Mouse (Mus musculus) adrenal gland (tissue): ENCODE measurements at regions not wholly inside any gene's neighbourhood (a gene's known extent, or its start where the extent isn't known, plus 50 kb on each side); places are given as distances from the start of the nearest gene placed in this dataset.

ENCODE experiments used
- intact Hi-C: fragments of 180-260 bp; cut with DNase I; formaldehyde crosslinking; loops from one replicate; pipeline ENCODE4 v1.15.1; 2025

DNA sequence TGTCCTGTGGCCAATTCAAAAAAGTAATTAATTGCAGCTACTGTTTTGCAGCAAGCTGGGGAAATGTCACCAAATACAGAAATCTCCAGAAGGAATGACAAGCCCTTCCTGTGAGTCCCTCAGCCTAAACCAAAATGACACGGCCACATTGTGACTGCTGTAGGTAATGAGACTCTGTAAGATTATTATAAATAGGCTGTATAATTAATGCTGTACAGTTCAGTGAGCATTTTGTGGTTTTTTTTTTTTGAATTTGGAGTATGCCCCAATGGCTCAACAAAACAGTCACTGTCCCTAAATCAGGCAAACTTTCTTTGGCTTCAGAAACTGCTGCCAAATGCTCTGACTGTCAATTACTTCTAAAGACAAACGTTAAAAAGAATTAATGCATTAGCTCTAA is 615.9 kb upstream of the Sema6d start:
- intact Hi-C loops: no loop called here

DNA sequence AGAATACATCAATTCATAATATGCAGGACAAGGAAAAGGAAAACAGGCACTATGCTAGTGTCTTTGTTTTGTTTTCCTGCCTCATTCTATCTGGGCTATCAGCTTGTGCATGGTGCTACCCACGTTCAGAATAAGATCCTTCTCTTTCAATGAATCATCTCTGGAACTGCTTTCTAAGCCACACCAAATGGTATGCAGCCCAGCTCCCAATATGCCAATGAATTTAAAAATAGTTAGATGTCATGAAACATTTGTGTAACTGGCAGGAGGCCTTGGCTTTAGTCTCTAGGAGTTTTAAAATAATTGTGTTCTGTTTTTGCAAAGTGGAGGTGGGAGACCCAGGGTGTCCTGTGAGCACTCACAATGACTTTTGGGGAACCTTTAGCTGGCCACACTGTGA is 603.1 kb upstream of the Sema6d start:
- intact Hi-C loops: no loop called here

DNA sequence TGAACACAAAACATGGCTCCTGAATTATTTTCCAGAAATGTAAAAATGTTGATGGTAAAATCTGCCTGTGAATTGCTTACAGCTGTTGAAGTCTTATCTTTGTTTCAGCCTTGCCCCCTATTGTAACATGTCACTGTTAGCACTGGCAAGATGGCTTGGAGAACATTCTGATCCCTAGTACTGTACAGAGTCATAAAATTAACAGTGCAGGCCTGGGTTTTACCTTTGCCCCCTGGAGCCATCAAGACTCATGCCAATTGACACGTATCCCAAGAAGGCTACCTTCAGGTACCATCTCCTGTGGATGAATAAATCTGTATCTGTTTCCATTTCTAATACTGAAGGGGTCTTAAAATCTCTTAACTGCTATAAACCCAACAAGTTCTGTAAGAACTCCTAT is 583.6 kb upstream of the Sema6d start:
- intact Hi-C loops: no loop called here

DNA sequence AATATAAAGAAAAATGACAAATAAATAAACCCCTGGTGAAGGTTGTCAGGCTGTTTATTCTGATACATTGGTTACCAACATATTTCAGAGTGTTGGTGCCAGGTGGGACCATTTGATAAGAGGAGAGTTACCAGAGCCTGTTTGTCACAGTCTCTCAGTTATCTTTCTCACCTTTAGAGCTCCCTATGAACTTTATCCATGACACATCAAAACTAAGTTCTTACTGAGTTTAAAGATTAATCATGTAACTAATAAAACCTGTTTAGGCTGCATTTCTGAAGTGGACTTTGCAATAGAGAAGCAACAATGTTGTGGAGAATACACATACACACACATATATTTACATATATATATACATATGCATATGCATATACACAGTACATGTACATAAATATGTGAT is 582.7 kb upstream of the Sema6d start:
- intact Hi-C loops: no loop called here

DNA sequence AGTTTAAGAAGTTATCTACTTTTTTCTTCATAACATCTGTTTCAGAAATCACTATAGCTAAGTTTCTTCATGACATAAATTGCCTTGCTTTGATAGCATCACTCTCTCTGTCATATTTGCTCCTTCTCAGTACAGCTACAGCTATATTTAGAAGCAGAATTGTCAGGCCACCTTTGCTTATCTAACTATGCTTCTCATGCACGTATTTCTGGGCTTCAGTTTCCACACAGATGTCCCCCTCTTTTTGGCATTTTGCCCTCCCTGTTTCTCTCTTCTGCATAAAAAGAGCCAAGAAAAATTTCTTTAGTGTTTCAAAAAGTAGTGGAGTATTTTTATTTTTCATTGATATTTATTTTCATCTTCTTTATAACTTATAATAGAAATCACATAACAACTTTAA is 560.9 kb upstream of the Sema6d start:
- intact Hi-C loops: no loop called here

DNA sequence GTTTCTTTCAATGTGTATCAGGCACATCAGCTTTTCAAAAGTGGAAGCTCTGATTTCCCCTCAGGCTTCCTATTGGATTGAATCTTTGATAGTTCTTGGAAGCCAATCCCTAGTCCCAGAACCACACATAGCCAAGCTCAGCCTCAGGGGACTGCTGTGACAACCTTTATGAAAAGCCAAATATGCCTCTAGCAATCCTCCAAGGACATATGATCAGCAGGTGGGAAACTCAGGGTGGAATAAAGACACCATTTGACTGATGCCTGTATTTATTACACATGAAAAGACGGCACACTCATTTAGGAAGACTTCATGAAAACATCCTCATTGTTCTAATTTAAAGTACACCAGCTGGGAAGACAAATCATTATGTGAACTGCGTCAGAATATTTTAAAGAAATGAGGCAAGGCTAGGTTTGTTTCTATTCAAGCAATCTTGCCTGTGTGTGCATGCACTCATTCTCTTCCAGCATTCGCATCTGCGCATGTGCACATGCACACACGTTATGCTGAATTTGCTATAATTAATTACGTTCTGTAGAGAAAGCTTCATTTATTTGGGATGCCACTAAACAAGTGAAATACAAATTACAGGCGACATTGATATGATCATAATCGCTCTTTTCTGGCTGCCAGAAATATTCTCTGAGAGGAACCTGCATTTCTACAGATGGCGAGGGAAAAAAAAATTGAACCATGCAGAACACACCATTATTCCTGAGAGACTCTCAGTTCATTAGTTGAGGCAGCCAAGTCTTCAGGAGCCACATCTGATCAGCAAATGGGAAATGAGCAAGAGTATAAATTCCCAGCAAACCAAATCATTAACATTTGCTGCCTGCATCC is 556.6 kb upstream of the Sema6d start:
- intact Hi-C loops: no loop called here

DNA sequence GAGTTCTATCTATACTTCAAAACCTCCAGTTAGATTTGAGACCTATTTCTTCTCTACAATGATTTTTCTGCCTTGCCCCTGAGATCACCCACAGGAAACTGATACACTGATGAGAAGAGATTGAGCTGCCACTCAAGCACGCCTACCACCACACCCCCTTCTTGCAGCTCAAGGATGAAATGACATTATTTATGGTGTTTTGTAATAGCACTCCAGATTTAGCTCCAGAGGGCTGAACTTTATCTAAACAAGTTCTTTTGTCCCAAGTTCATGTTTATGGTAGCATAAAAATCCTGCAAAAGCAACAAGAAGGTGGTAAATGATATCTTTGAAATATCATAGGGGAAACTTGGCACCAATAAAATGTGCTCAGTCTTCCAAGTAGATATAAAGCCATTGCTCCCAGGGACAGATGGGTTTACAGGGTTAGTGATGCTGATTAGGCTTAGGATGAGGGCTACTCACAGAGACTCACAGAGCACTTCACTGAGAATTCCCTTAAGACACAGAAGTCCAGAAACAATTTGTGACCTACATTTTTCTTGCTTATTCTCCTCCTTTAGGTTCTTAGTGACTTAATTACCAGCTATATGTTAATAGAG is 538.4 kb upstream of the Sema6d start:
- intact Hi-C loops: no loop called here

DNA sequence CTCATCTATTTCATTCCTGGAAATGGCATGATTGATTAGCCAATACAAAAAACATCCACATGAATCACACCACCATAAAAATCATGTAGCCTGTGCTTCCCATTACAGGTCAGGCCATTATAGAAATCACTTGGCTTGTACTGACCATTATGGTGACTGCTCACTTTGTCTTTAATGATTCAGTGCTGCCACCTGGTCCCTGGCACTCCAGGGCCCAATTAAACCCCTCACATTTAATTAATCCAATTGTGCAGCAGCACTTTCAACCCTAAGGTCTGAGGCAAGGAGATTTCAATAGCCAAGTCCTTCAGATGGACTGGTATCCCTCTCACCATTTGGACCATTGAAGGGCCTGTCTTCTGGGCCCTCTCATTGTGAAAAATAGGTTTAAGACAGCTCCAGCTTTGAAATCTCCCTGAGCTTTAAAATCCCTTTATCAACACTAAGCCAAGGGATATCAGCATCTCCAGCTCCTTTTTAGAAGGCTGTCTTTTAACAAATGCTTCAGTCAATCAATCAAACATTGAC is 531.6 kb upstream of the Sema6d start:
- intact Hi-C loops: no loop called here
